Mouse (Mus musculus) midbrain, embryonic 13.5 days (tissue): ENCODE data around the gene Slc39a13. TPM values are rescaled to one million over a fixed set of nuclear protein-coding genes. Genes with fewer than 3 reads are reported as not detected.
A peak's percentile ranks its signal among the peaks of the same experiment; 100 is the strongest.

ENCODE experiments used
- ATAC-seq: fragments of 200-750 bp; cut with Nextera tagmentation; 2 replicates; pipeline ENCODE4 v1.8.0; 2017; ENCODE audit warnings: mild to moderate bottlenecking, moderate TSS enrichment, moderate library complexity
- H3K27ac ChIP-seq: fragments of 300-500 bp; sonication (generic); 2 replicates; pipeline ENCODE4 v1.5.1; 2015; ENCODE audit warnings: inconsistent platforms, mild to moderate bottlenecking, moderate library complexity
- H3K27me3 ChIP-seq: fragments of 300-500 bp; sonication (generic); 2 replicates; pipeline ENCODE4 v1.6.1; 2015; ENCODE audit warnings: mild to moderate bottlenecking, inconsistent platforms
- H3K36me3 ChIP-seq: fragments of 300-500 bp; sonication (generic); 2 replicates; pipeline ENCODE4 v1.6.1; 2015; ENCODE audit warnings: mild to moderate bottlenecking, inconsistent platforms
- H3K4me1 ChIP-seq: fragments of 300-500 bp; sonication (generic); replicated peaks from 2 replicates; pipeline ENCODE4 v1.6.1; 2015; ENCODE audit warnings: inconsistent platforms
- H3K4me2 ChIP-seq: fragments of 300-500 bp; sonication (generic); replicated peaks from 2 replicates; pipeline ENCODE4 v1.6.1; 2015; ENCODE audit warnings: moderate library complexity, mild to moderate bottlenecking, inconsistent platforms
- H3K4me3 ChIP-seq: fragments of 300-500 bp; sonication (generic); replicated peaks from 2 replicates; pipeline ENCODE4 v1.5.1; 2015; ENCODE audit warnings: mild to moderate bottlenecking, inconsistent platforms
- H3K9ac ChIP-seq: fragments of 300-500 bp; sonication (generic); replicated peaks from 2 replicates; pipeline ENCODE4 v1.6.1; 2015; ENCODE audit warnings: mild to moderate bottlenecking, inconsistent platforms
- H3K9me3 ChIP-seq: fragments of 300-500 bp; sonication (generic); 2 replicates; pipeline ENCODE4 v1.6.1; 2016; ENCODE audit warnings: mild to moderate bottlenecking, inconsistent platforms
- WGBS: fragments of 180-500 bp; shearing (Covaris S2); methylation state at CpG from one replicate; pipeline ENCODE4 v1.1.7; 2015; 5-methylcytosine and 5-hydroxymethylcytosine counted together
- polyA plus RNA-seq: library from polyadenylated mRNA; unstranded; fragments of >200 nt; fragmentation: Nextera tagmentation; extraction: Ambion mirVana; gene quantifications from 2 replicates; pipeline ENCODE4 v1.2.1, GENCODE M21; 2015

Slc39a13 gene
- polyA plus RNA-seq, 1 experiment from 2014 or later = 29.4 TPM

DNA sequence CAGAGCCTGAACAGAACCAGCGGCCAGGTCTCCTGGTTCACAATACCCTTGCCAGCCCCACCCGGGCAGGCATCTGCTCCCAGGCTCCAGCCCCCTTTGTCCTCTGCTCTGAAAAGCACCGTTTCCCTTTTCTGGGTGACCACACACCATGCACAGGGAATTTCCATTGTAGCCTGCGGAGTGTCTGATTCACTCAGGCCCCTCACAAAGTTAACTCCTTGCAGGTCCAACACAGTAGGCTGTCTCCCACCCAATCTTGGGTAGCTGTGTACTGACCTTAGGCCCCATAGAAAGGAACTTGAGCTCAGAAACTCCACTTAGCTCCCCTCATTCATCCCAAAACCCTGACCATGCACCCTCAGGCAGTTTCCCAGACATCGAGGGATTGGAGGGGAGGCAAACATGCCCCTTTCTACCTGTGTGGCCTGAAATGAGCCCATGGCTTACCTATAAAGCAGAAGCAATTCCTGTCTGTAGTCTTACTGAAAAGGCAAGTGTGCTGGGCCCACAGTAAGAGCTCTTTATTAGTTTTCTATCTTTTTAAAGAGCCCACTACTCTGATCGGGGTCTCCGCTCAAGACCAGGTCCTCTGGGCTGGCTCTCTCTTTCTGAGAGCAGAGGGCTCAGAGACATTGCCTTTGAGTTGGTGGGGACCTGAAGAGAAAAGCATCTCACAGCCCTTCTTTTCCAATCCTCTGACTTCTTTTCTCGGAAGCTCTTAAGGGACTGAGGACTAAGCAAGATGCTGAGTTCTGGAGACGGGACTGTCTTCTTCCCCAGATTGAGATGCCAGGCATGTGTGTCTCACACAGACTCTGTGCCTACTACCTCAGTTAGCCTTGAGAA, 16.4 kb upstream of the Slc39a13 start:
- H3K27me3 ChIP-seq = no peaks in the 10 kb centered on the region
- H3K9ac ChIP-seq = no peak overlapping the region
- 58% methylated on average over 9 of the region's 9 CpGs for WGBS
- no peak overlapping the region for H3K4me3 ChIP-seq
- no peak for ATAC-seq
- no peaks in the 10 kb centered on the region for H3K4me1 ChIP-seq
- no peak overlapping the region for H3K27ac ChIP-seq
- no peaks in the 10 kb centered on the region for H3K9me3 ChIP-seq
- H3K4me2 ChIP-seq = no peak overlapping the region
- no peaks in the 10 kb centered on the region for H3K36me3 ChIP-seq

DNA sequence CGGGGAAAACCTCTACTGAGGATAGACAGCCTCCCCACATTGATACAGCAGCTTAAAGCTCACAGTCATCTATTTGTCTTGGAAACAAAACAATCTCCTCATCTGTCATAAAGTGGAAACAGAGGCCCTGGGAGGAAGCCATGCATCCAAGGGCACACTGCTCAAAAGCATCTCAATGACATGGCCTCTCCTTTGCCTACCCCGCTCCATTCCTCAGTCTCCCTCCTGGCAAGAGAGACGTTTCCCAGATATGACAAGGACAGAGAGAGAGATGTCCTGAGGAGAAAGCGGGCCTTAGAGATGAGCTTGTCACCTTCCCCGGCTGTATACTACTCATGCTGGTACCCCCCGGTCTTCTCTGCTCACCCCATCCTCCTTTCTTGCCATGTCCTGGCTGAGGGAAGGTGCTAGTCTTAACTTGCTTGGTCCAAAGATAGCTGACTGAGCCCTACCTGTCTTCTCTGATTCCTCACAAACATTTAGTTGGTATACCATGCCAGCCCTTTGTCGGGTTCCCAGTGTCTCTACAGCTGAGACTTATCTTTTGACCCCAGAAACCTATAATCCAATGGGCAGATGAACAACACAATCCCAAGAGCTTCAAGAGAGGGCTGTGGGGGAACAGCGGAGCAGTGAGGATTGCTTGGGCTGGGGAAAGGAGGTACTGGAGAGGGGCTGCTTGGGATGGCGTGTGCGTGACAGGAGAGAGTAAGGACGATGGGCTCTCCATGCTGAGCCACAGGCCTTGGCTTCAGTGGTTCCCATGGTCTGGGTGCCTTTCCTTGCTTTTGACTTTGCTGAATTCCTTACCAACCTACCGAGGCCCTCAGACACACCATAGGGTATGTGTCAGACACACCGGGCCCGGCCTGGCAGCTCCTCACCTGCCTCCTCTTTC, 15.5 kb upstream of the Slc39a13 start:
- no peak overlapping the region for H3K9ac ChIP-seq
- WGBS = 86% methylated on average over 14 of the region's 14 CpGs
- ATAC-seq = no peak

DNA sequence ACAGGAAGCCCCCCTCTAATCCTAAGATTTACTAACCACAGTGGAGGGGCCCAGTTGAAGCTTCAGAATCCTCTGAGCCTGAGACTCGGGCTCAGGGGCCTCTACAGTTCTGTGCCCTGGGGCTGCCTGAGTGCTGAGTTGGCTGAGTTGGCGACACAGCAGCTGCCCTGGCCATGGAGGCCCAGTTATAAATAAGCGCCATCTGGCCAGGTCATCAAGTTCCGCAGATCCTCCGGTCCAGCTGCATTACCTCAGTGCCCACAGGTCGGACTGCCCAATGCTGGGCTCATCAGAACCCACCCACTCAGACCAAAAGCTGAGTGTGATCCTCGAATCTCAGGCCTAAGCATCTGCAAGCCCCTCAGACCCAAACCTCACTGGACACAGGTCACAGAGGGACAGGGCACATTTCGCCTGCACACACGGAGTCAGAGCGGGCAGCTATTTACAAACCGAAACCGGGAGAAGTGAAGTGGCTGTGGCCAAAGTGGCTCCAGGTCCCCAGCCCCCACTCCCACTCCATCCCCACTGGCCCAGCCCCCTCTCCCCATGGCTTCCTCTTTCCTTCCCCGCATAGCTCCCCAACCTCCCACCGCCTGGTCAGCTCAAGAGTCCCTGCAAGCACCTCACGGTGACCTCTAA, 14.1 kb upstream of the Slc39a13 start:
- Histone ChIP-seq H3K4me2 (no peak overlapping the region), H3K4me3 (no peak overlapping the region), H3K4me1 (no peaks in the 10 kb centered on the region), H3K9ac (no peak overlapping the region), H3K9me3 (no peaks in the 10 kb centered on the region), H3K27ac (no peak overlapping the region), H3K27me3 (no peaks in the 10 kb centered on the region), H3K36me3 (no peaks in the 10 kb centered on the region)
- no peak for ATAC-seq
- 83% methylated on average over 15 of the region's 15 CpGs for WGBS

More for the DNA sequence above, 15.5 kb upstream of the Slc39a13 start:
- H3K4me2 ChIP-seq = no peak overlapping the region
- no peak overlapping the region for H3K27ac ChIP-seq
- no peaks in the 10 kb centered on the region for H3K9me3 ChIP-seq
- H3K4me3 ChIP-seq = no peak overlapping the region
- H3K27me3 ChIP-seq = no peaks in the 10 kb centered on the region
- no peaks in the 10 kb centered on the region for H3K4me1 ChIP-seq
- no peaks in the 10 kb centered on the region for H3K36me3 ChIP-seq

DNA sequence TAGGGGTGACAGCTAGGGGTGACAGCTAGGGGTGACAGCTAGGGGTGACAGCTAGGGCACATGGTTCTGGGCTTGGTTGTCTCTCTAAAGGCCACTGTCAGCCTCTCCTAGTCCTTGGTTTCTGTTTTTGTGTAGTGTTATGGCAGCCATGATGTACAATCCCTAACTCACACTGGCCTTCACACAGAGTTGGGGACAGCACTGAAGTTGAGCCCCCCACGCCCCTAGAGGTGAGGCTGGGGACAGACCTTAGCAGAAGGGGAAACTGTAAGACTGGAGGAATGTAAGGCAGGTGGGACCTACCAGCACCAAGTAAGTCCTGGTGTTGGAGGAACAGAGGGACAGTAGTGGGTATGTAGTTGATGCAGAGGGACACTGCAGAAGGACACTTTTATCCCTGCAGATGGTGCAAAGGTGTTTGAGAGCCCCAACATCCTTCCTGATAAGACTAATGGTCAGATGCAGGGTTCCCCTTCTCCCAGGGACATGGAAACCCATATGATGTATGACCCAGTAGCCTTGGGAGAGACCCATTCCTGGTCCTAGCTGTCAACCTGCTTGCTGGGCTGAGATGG, 13.2 kb upstream of the Slc39a13 start:
- no peaks in the 10 kb centered on the region for H3K36me3 ChIP-seq
- H3K27me3 ChIP-seq = no peaks in the 10 kb centered on the region
- no peak overlapping the region for H3K4me3 ChIP-seq
- H3K9me3 ChIP-seq = no peaks in the 10 kb centered on the region
- 43% methylated on average over 1 of the region's 1 CpGs for WGBS
- H3K4me1 ChIP-seq = peaks cover 6% of the 10 kb centered on the region
- no peak for ATAC-seq
- H3K4me2 ChIP-seq = no peak overlapping the region
- no peak overlapping the region for H3K27ac ChIP-seq
- no peak overlapping the region for H3K9ac ChIP-seq

DNA sequence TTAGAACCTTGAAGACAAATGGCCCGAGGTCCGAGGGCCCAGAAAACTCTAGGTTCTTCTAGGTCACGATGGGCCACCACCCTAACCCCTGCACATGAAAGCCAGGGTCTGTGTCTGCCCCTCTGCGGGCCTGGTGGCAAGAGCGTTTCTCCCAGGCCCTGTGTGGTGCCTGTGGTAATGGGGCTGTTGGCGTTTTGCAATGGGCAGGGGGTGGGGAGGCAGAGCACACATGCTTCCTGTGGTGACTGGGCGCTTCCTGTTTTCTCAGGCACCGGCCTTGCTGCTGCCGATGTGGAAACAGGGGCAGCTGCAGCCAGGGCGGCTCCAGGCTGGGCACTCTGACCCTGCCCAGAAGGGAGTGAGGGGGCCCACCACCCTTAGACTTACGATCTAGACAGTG, 12.6 kb upstream of the Slc39a13 start:
- Histone ChIP-seq H3K4me2 (no peak overlapping the region), H3K4me3 (no peak overlapping the region), H3K9me3 (no peaks in the 10 kb centered on the region), H3K27me3 (no peaks in the 10 kb centered on the region), H3K9ac (no peak overlapping the region), H3K36me3 (no peaks in the 10 kb centered on the region), H3K4me1 (peaks cover 12% of the 10 kb centered on the region), H3K27ac (no peak overlapping the region)
- WGBS = 78% methylated on average over 11 of the region's 11 CpGs
- no peak for ATAC-seq

DNA sequence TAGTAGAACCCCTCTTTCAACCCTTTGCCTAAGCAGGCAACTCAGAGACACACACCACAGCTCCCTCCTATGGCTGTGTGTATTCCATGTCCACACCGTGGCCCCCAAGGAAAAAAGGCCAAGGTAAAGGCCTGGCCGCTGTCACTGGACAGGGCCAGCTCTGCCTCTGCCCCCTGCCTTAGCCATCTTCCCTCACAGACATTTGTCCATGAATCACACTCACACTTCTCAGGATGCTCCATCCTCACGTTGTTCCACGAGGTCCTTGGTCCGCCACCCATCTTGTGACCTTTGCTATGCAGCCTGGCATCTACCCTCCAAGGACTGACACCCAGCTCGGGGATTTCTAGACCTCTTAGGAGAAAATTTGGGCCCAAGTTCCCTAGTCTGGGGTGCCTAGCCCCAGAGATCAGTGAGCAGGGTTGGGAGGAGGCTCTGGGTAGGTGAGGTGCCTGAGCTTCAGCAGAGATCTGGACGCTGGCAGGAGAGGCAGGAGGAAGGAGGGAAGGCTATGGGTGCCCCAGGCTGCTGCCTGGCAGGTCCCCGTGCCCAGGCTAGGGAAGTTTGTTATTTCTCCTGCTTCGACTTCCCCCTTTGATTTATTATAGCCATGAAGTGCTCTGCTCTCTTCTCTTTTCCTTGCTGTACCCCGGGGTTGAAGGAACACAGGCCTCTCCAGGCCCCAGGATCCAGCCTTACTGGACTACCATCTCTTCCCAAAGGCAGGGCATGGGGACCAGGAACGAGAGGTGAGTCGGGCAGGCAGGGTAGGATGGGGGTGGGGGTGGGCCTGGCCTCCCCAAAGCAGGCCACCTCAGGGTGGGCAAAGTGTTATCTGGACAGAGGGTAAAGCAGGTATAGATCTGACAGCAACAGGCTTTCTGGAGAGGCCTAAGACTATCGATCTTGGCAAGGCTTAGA, 11.8 kb upstream of the Slc39a13 start, which contains the start of gene Spi1:
Spi1 (plus strand) TSS at position 616 of the 921 bp plus-strand sequence.
- Histone ChIP-seq H3K4me1 (peaks cover 13% of the 10 kb centered on the region), H3K36me3 (no peaks in the 10 kb centered on the region), H3K9ac (no peak within 1 kb of the TSS), H3K4me3 (no peak within 1 kb of the TSS), H3K27ac (no peak within 1 kb of the TSS), H3K27me3 (no peaks in the 10 kb centered on the region), H3K4me2 (no peak within 1 kb of the TSS), H3K9me3 (no peaks in the 10 kb centered on the region)
- 82% methylated on average over 13 of the region's 13 CpGs for WGBS
- ATAC-seq = no peak

DNA sequence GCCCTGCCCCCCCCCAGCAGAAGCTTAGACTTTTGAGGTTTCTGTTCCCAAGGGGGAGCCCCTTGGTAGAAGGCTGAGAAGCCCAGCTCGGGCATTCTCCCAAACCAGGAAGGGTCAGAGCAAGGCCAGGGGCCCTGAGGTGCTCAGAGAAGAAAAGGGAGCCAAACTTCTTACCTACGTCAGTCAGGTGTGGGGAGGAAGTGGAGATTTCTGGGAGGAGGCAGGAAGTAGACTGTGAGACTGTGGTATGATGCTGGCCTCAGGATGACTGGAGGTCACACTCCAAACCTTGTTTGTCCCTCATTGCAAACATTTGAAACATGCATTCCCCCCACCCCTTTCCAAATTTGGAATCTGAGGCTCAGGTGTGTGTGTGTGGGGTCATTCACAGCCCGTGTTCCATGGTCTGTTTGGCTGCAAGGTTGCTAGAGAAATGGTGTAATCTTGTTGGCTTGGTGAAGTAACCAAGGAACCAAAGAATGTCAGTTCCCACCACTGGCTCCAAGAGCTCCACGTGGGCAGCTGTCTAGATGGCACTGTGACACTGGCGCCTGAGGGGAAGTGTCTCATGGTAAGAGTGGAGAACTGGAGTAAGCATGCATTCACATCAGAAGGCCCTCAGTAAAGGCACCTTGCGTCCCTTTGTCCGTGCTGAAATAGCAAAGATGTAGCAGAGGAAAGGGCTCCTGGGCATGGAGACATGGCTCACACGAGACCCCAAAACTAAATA, 10.7 kb upstream of the Slc39a13 start:
- Histone ChIP-seq H3K4me3 (no peak overlapping the region), H3K36me3 (no peaks in the 10 kb centered on the region), H3K27me3 (no peaks in the 10 kb centered on the region), H3K27ac (no peak overlapping the region), H3K4me1 (peaks cover 13% of the 10 kb centered on the region), H3K4me2 (no peak overlapping the region), H3K9me3 (no peaks in the 10 kb centered on the region), H3K9ac (no peak overlapping the region)
- 84% methylated on average over 8 of the region's 8 CpGs for WGBS
- no peak for ATAC-seq

DNA sequence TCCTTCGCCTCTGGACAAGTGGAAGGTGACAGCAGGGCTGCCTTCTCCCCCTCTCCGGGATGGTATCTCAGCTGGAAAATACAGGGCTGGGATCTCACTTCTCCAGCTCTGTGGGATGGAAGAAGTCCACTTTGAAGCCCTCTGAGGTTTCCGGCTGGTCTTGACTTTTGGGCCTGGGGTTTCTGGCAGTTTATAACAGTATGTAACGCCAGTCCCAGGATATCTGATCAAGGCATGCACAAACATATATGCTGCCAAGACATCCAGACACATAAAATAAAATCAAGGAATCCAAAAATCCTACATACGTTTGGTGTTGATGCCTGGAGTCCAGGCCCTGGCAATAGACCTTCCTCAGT, 8.8 kb upstream of the Slc39a13 start:
- no peaks in the 10 kb centered on the region for H3K9me3 ChIP-seq
- peak overlapping the region; percentile 49 for H3K4me3 ChIP-seq
- peak overlapping the region; percentile 77 for H3K9ac ChIP-seq
- 31% methylated on average over 5 of the region's 5 CpGs for WGBS
- H3K36me3 ChIP-seq = no peaks in the 10 kb centered on the region
- ATAC-seq = no peak
- peak overlapping the region; percentile 86 for H3K4me2 ChIP-seq
- no peaks in the 10 kb centered on the region for H3K27me3 ChIP-seq
- H3K27ac ChIP-seq = peak overlapping the region; percentile 19; the same call in 1 of the 2 replicates
- H3K4me1 ChIP-seq = peaks cover 13% of the 10 kb centered on the region

DNA sequence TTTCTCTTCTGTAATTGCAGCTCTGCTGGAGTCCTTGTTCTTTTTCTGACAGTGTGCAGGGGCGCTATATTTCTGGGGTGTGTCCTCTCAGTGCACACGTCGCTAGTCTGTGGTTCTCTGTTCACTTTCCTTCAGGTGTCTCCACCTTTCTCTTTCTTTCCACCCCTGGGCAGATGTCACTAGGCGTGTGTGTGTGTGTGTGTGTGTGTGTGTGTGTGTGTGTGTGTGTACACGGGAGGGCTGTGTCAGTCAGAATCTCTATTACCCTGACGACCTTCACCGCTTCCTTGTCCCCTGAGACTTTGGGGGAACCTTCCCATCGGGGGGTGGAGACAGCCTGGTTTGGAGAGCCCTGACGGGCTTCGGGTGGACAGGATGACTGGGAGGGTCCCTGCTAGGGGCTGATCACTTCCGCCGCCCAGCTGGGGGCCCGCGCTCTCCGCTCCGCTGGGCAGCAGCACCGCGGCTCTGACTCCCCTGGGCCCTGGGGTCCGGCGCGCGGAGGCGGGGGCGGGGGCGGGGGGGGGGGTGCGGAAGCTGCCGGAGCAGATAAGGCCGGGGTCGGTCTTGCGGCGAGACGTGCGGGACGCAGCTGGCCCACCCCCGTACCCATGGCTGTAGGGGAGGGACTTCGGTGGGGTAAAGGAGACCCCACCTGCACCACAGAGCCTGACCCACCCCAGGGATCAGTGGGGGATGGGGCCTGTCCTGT, 8.3 kb upstream of the Slc39a13 start:
- H3K27me3 ChIP-seq = no peaks in the 10 kb centered on the region
- peak overlapping the region; percentile 49 for H3K4me3 ChIP-seq
- H3K36me3 ChIP-seq = no peaks in the 10 kb centered on the region
- 0 out of 2 replicates have a peak overlapping the region, but pooled peaks have one; percentile 19 for H3K27ac ChIP-seq
- peaks cover 13% of the 10 kb centered on the region for H3K4me1 ChIP-seq
- WGBS = under 1% methylated on average over 18 of the region's 36 CpGs
- peak; percentile 84 for ATAC-seq
- H3K9ac ChIP-seq = peak overlapping the region; percentile 77
- H3K4me2 ChIP-seq = peak overlapping the region; percentile 86
- H3K9me3 ChIP-seq = no peaks in the 10 kb centered on the region

DNA sequence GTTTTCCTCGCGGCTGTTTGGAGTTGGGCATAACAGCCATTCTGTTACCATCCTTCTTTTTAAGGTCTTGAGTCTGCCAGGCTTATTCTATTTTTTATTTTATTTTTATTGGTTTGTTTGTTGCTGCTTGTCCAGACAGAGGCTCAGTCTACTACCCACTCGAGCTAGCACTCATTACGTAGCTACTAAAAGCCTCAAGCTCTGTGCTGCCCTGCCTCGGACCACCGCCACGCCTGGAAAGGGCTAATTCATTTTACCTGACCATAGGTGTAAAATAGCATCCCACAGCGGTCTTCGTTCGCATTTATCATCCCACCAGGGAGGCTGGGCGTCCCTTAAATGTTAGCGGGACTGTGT, 7.7 kb upstream of the Slc39a13 start:
- Histone ChIP-seq H3K9ac (peak overlapping the region; percentile 77), H3K27me3 (no peaks in the 10 kb centered on the region), H3K27ac (no peak overlapping the region), H3K4me1 (peaks cover 13% of the 10 kb centered on the region), H3K36me3 (no peaks in the 10 kb centered on the region), H3K4me3 (peak overlapping the region; percentile 49), H3K9me3 (no peaks in the 10 kb centered on the region), H3K4me2 (peak overlapping the region; percentile 86)
- peak; percentile 55; the same call in 1 of the 2 replicates for ATAC-seq
- WGBS = 17% methylated on average over 12 of the region's 12 CpGs
